ENCODE assay signal across 22 mouse cellular contexts in the genomic region with DNA sequence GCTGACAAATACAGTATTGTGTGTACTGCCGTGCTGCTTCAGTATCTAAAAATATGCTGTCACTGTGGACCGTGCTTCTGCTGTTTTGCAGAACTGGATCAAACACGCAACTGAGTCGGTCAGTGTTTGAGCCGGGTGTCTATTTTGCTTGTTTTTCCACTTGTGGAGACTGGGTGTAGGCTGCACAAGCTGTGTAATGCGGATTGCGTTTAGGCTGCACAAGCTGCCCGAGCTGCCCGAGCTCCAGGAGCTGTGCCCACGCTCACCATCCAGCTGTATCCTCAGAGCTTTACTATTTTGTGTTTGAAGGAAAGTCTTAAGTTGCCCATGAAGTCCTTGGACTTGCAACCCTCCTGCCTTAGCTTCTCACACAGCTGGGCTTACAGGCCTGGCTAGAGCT. TPM values are rescaled to one million over a fixed set of nuclear protein-coding genes. Genes with fewer than 3 reads are reported as not detected.
A peak's percentile ranks its signal among the peaks of the same experiment; 100 is the strongest.
DNase-seq lines count a peak whose midpoint lies in the region; TF ChIP-seq lines count a peak whose summit lies in the region.
"Had no signal": no experiment of that assay in that cellular context is flagged by ENCODE, and none has a peak within 500 bp of the region (broad histone marks: within the 10 kb centered on the region; RNA-seq: fewer than 3 reads in every experiment).

No protein-coding gene starts in this region.

- H3K27me3 ChIP-seq in testis, adult 2 months (ENCODE audit: control insufficient read depth, insufficient read depth, low read length): no peaks in the 10 kb centered on the region
- H3K27me3 ChIP-seq: liver, embryonic 15.5 days had no signal

- H3K27ac ChIP-seq in testis, adult 2 months (ENCODE audit: control insufficient read depth, insufficient read depth, low read depth, low read length): no peak overlapping the region
- H3K27ac ChIP-seq: liver, embryonic 15.5 days had no signal

- H3K4me1 ChIP-seq in testis, adult 2 months (ENCODE audit: control insufficient read depth, insufficient read depth, low read length): no peaks in the 10 kb centered on the region
- H3K4me1 ChIP-seq: liver, embryonic 15.5 days had no signal

- no peak for TF ChIP-seq POLR2A in testis, adult 2 months (IDR thresholded peaks at IDR 0.05; ENCODE audit: control insufficient read depth, low read depth, low read length)

- TF ChIP-seq CTCF in testis, adult 2 months (IDR thresholded peaks at IDR 0.05; ENCODE audit: control insufficient read depth, insufficient read depth, insufficient replicate concordance, low read depth, low read length): no peak

- H3K4me3 ChIP-seq in testis, adult 2 months (ENCODE audit: control insufficient read depth, low read depth, low read length): peak overlapping the region; percentile 44
- H3K4me3 ChIP-seq: liver, embryonic 15.5 days had no signal

- DNase-seq in testis, postnatal 14 days (ENCODE audit: low spot score): no peak
- DNase-seq in layer of hippocampus, adult 9-11 months: peak; percentile 79
- peak; percentile 49 to 56 for DNase-seq in left cerebral cortex, postnatal 36 days (ENCODE audit: low spot score in 2 of 2)
- DNase-seq in embryo, embryonic 11 days: no peak
- no peak for DNase-seq in thymus, adult 18-20 months
- no peak for DNase-seq in cerebellum, adult 11 months
- DNase-seq: adrenal gland, adult 8-10 months; cerebellum, adult 8-10 months; lung, postnatal 14 days; retina, postnatal 1 day had no signal

- intact Hi-C loops in left cerebral cortex, postnatal 36 days (cut with DNase I): no loop called here

- H3K36me3 ChIP-seq in testis, adult 2 months (ENCODE audit: control insufficient read depth, insufficient read depth, low read length): peaks cover 3% of the 10 kb centered on the region
- H3K36me3 ChIP-seq: liver, embryonic 15.5 days had no signal

RNA-seq across cellular contexts. Expression of a gene that starts 24.9 kb away (rescaled TPM):
- polyA plus RNA-seq in testis, adult 2 months (2012; rRNA removed): 8.6 and 8.9 TPM in 2 replicates
- total RNA-seq in left cerebral cortex, postnatal 36 days (2021): under 1 TPM in 1 of 2 experiments, not detected in 1; 0.32 TPM
- total RNA-seq: adrenal gland, adult 8-10 months; gastrocnemius, postnatal 4 days; MEL; monocyte, adult 5-6 weeks had no signal
- polyA plus RNA-seq: CD4-positive, CD25-positive, alpha-beta regulatory T cell, adult 4 months; heart, embryonic 14.5 days; hindbrain, embryonic 11.5 days; inflammation-experienced regulatory T-cells, adult 6 months; kidney, embryonic 14.5 days; limb, embryonic 11.5 days; liver, embryonic 15.5 days; neural tube, embryonic 14.5 days had no signal

Comparison
In these comparisons a context has a peak if more than half of its experiments do, and no peak if none do; other contexts are left out.
1. DNase-seq: peak in layer of hippocampus, adult 9-11 months (single experiment) and left cerebral cortex, postnatal 36 days (2 of 2); none in testis, postnatal 14 days (single experiment), embryo, embryonic 11 days (single experiment), thymus, adult 18-20 months (0 of 2) and cerebellum, adult 11 months (single experiment).